Mouse (Mus musculus): ENCODE results near the gene Shc2.

Shc2 gene

DNA sequence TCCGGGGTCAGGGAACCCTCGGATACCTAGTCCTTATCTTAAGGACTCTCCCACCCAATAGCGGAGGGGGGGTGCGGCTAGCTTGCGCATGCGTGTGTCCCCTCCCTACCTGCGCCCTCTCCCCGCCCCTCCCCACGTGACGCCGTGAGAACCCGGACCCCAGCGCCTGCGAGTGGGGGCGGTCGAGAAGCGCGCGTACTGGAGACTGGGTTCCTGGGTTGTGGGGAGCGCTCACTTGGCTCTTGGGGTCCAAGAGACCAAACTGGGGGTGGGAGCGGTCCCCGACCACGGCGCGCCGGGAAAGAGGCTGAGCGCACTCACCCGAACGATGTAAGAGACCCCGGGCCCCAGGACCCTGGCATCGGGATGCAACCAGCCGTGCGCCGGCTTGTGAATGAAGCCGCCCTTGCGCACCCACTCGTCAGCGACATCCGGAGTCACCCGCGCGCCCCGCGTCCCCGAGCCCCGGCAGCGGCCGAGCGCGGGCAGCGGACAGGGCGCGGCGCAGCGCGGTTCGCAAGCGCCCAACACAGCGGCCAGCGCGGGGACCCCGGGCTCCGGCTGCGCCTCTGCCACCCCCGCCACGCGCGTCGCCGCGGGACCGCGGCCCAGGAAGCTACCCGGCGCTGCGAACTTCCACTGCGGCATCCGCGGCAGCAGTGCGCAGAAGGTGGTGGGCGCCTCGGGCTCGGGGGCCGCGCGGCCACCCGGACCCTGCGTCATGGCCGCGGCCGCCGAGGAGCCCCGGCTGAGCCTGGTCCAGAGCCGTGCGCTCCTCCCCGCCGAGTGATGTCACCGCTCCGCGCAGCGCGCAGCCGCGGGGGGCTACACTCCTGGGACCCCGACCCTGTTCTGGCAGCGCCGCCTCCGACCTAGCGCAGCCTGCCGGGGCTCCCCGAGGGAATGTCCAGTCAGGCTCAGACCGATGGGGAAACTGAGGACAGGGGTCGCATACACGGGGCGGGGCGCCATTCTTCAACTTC, at the start of gene Shc2:
Gene Shc2, minus strand, starts transcription at position 791 of the 983 bp plus-strand sequence.
- DNase-seq (ENCODE audit: low spot score): no peak

DNA sequence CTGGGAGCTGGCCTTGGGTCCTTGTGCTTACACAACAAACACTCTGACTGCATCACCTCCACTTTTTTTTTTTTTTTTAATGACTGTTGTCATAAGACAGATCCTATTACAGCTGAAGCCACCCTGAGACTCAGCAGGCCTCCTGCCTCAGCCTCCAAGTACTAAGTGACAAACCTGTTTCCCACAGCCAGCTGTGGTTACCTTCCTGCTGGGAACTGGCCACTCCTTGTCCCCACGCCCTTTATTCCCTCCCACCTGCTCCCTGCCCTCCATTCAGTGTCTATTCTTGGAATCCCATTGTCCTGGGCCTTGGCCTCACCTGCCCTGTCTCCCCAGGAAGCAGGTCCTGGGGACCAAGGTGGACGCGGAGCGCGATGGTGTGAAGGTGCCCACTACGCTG, 49.8 kb upstream of the Shc2 start:
- no peak for DNase-seq (ENCODE audit: low spot score)

DNA sequence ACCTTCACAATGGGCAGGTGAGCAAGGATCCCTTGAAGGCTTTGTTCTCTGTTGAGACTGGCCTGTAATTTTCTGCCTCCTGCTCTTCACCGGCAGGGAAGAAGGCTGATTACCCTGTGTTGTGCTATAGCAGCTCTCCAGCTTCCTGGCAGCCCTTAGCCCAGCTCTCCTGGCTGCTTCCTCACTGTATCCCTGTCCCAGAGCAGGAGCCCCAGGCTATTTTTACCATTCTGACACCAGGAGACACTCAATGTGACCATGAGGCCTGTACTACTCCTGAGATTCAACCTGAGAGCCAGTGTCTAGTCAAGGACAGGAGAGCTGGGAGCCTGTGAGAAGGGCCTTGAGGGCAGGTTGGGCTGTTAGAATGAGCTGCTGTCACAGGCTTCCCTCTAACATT, 49.0 kb upstream of the Shc2 start:
- DNase-seq (ENCODE audit: low spot score): no peak

DNA sequence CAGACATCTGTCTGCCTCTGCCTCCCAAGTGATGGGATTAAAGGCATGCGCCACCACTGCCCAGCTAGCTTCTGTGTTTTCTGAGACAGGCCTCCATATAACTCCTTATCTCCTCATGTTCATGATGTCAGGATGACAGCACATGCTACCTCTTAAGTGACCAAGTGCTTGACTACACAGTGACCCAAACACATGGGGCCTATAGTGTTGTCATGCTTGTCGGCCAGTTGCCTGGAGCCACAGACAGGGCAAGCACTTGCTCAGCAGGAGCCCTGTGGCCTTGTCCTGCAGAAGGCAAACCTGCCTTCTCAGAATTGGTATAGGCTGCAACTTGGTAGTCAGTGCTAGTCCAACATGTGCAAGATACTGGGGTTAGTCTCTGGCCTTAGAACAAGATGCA, 48.5 kb upstream of the Shc2 start:
- DNase-seq (ENCODE audit: low spot score): no peak

DNA sequence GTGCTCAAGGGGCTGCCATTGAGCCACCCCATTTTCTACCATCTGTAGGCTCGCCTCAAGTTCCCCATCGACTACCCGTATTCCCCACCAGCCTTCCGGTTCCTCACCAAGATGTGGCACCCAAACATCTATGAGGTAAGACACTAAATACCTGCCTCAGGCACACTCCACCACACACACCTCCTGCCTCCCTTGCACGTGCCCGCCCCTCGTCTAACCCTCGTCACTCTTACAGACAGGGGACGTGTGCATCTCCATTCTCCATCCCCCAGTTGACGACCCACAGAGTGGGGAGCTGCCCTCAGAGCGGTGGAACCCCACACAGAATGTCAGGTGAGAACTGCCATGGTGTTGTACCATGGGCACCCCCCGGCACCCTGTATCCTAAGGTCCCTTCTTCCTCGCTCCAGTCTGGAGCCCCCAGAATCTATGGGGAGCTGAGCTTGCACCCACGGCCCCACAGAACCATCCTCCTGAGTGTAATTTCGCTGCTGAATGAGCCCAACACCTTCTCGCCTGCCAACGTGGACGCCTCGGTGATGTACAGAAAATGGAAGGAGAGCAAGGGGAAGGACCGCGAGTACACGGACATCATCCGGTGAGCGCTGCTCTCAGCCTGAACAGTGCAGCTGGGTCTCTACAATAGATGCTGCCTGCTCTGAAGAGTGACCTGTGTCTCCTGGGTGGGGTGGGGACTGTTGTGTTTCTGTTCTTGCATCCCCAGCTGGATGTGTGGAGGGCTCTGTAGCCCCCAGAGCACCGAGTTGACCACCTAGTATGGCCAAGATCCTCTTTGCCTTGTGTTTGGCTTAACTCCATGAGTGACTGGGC, 47.3 kb upstream of the Shc2 start:
- DNase-seq (ENCODE audit: low spot score): no peak

DNA sequence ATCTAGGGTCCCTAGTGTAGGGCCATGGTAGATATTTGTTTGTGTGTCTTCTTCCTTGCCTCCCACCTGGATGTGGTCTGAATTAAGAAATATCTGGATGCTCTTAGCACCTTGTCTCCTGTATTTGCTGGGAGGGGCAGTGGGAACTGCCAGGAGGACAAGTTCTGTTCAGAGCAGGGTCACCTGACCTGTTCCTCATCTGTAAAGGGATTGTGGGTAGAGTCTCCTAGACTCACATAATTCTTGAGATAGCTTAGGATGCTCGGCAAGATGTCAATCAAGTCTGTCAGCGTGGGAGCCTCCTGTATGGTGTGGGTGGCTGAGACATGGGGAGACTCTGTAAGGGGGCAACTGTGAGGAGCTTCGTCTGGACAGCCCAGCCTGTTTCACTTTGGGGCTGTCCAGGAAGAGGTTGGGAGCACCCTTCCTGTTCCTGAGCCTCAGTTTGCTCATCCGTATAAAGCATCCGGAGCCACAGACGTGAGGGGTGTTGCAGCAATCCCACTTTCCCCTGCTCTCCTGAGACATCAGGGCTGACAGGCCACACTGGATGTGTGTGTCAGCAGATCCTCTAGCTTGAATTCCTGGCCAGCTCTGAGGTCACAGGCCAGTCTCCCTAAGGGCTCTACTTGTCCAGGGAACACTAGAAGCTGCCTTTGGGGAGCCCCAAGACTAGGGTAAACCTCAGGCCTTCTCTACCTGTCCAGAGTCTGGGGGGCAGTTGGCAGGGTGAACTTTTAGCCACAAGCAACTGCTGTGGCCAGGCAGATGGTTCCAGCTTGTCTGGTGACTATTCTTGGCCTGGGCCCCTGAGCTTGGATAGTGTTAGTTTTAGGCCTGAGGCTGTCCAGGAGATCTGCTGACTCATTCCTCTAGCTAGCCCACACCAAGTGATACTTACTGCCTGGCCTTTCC, 46.3 kb upstream of the Shc2 start:
- DNase-seq (ENCODE audit: low spot score): no peak

DNA sequence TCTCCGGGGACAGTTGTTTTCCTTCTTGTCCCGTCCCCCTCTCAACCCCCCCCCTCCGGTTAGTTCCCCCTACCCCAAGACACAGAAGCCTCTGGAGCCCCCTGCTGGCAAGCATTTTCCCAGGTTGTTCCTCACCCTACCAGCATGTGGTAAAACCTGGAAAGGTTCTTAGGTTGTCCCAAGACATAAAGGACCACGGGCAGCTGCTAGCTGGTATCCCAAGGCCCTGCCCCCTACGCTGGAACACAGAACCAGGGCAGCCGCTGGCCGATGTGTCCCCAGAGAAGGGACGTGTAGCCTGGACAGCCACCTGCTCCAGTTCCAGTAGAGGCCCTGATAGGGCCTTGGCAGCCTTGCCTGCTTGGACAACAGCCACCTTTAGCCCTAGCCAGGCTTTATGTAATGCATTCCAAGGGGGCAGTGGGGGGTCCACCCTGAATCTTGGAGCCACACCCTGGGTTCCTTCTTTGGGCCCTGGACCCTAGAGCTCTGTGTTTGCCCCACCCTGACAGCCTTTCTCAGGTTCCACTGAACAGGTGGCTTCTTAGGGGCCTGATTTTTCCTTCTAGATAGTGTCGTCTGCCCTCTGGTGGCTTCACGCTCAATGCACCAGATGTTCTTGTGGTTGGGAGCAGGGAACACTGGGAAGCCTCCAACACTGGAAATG, 45.3 kb upstream of the Shc2 start:
- DNase-seq (ENCODE audit: low spot score): no peak

DNA sequence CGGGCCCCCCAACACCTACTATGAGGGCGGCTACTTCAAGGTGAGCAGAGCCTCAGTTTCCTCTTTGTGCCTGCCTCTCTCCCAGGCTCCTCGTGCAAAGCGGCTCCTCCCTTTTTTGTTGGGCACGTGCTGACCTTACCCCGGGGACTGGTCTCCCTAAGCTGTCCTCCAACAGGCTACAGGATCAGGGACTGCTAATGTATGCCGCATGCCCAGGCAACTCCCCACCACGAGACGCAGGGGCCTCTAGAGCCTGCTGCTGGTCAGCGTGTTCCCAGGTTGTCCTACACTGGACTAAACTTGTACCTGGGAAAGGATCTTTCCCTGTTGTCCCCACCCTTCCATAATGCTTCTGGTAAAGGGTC, 44.8 kb upstream of the Shc2 start:
- no peak for DNase-seq (ENCODE audit: low spot score)

DNA sequence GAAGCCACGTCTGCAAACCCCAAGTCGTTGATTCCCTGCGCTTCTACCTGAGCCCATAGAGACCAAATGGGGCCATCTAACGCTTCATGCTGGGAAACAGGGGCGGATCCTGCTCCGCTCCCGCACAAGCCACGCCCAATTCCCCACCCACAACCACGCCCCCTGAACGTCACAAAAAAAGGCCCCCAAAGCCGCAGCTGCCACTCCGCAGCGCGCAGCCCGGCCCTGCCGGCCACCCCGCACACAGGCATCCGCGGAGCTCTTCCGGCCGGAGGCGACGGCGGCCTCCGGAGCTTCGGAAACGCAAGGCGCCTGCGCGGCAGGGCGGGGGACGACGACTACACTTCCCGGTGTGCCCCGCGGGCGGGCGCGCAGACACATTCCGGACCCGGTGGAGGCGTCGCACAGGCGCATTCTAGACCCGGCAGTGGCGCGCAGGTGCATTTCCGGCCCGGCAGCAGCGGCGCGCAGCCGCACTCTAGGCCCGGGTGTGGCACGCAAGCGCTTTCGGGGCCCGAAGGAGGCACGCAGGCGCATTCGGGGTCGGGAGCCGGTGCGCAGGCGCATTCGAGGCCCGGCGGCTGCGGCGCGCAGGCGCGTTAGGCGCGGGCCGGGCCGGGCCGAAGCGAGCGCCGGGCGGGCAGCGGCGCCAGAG, 44.0 kb upstream of the Shc2 start, which contains the start of gene Cdc34:
Gene Cdc34, plus strand, starts transcription at position 605 of the 655 bp plus-strand sequence.
- peak; percentile 96 for DNase-seq (ENCODE audit: low spot score)

DNA sequence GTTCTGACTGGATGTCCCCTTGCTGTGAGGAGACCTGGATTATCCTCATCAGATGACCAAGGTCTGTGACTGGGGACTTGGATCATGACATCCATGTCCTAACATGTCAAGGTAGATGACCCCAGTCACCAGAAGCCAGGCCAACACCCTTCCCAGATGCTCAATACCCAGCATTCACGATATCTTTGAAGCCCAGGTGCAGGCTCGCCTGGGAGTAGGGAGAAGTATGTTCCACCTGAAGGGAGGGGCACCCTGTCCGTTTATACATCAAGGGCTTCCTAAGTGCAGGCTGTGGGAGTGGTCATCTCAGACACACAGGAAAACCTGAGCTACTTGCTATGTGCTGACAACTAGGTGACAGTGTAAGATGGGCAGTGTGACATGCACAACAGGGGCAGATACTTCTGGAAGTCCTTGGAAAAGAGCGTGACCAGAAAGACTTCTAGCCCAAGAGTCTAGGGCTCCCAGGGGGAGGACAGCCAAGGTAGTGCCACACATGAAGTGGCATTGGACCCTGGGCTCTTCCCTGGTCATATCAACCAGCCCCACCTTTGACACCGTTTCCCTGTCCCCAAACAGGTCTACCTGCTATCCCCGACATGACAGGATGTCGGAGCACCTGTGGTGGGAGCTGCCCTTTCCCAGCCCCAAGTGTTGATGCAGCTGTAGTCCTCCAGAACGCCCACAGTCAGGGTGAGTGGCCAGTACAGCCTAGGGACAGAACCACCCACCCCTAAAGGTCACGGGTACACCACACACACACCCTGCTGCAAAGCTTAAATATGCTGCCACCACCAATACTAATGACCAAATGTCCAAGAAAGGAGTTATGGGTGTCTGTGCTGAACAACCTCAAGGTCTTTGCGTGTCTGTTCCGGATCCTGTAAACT, 43.1 kb upstream of the Shc2 start:
- no peak for DNase-seq (ENCODE audit: low spot score)

DNA sequence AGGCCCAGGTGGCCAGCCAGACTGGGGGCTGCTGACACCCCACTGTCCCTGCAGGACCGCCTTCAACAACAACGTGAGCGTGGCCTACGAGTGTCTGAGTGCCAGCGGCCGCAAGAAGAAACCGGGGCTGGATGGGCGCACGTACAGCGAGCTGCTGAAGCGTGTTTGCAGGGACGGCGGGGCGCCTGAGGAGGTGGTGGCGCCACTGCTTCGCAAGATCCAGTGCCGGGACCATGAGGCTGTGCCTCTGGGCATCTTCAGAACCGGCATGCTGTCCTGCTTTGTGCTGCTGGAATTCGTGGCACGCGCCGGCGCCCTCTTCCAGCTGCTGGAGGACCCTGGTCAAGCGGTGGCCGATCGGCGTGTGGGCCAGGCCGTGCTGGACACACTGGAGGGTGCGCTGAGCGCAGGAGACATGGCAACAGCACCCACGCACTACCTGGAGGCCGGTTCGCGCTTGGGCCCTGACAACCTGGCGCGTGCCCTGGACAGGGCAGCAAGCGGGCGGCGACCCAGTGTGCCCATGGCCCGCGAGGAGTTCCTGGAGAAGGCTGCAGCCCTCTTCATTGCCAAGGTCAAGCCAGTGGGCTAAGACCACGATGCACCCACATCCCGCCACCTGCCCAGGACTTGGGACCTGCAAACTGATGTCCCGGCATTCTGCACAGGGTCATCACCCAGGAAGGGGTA, 37.8 kb upstream of the Shc2 start:
- no peak for DNase-seq (ENCODE audit: low spot score)

DNA sequence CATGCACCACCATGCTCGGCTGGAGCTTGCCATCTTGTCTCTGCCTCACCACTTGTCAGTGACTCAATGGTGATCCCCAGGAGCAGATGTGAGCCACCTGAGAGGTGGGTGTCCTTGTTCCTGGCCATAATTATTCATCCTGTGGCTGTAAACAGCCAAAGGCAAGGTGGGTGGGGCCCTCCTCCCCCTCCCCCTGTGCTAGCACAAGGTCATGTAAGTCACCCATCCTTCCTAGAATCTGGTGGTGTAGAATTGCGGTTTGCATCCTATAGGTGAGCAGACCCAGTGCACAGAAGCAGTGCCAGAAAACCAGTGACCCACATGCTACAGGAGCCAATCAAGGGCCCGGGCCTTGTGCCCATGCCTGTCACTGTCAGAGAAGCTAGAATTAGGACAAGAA, 35.3 kb upstream of the Shc2 start:
- DNase-seq (ENCODE audit: low spot score): no peak

DNA sequence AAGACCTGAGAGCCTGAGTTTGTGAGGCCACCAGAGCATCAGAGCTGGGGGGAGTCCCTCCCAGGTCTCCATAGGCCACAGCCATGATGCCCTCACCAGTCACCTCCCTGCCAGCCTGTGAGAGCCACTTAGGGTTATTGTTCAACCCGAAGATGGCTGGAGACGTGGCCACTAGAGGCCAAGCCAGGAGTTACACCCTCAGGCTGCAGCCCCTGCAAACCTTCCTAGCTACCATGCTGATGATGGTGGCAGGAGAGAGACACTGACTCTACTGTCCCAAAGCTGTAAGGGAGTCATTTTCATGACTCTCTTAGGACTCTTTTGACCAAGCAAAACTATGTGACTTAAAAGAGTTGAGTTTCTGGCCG, 34.4 kb upstream of the Shc2 start:
- DNase-seq (ENCODE audit: low spot score): no peak

DNA sequence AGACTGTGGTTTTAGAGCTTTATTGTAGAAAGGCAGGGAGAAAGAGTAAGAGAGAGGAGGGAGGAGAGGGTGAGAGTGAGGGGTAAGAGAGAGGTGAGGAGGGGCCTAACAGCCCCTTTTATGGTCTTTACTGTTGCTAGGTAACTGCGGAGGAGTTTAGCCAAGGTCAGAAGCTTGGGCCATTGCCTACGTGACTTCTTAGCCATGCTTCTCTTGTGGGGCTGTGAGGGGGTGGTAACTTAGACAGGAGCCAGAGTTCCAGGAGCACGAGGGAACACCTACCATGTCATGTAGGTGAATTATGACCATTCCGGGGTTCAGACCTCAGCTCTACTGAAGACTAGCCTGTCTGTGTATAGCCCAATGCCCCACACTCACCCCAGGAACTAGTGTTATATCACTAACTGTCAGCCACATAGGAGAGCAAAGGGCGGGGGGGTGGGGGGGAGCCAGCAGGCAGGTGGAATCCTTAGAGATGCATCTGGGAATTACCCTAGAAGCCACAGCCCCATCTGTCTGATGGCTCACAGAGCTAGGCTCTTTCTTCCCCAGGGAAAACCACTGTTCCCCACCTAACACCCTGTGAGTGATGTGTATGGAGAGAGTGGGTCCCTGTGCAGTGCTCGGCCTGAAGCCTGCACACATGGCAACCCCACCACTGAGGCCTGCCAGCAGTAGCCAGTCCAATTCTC, 33.8 kb upstream of the Shc2 start:
- DNase-seq (ENCODE audit: low spot score): no peak

DNA sequence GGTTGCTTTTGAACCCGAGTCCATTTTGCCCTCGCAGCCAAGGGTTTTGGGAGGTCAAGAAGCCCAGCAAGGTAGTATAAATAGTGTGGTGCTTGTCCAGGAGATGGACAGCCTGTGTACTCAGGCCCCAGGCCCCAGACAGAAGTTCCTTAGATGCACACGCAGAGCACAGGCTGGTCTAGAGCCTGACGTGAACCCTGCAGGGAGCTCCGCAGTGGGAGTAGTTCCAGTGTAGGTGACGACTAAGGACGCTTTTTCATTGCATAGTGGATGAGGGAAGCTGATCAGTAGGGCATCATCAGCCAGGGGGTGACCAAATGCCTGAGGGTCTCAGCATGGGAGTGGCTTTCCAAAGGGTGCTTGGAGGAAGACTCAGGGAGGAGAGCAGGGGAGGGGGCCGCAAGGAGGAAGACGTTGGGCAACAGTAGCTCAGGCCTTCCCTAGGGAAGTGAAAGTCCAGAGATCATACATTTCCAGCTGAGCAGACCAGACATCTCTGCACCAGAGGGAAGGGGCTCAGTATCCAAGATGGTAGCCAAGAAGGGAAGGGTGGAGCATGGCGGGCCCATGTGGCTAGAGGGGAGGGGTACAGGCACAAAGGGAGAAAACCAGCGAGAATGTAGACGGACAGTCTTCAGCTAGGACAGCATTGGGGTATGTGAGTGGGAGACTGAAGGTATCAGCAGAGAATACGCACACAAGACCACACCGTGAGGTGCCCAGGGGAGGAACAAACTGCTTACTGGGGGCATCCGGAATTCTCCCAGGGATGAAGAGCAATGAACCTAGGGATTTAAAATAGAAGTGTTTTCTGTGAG, 32.6 kb upstream of the Shc2 start:
- no peak for DNase-seq (ENCODE audit: low spot score)

DNA sequence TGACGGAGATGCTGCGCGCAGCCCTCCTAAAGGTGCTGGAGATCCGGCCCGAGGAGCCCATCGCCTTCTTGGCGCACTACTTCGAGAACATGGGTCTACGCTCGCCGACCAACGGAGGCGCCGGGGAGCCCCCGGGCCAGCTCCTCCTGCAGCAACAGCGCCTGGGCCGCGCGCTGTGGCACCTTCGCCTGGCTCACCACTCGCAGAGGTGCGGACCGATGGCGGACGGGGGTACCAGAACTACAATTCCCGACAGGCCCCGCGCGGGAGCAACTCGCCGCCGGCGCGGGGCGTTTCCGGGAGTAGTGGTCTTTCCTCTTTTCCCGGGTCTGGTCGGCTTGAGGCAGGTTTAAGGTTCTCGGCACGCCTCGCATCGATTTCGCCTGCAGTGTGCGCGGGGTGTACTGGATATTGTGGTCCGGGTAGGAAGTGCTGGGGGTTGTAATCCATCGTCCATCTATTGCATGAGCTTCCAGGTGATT, 31.9 kb upstream of the Shc2 start:
- DNase-seq (ENCODE audit: low spot score): no peak

DNA sequence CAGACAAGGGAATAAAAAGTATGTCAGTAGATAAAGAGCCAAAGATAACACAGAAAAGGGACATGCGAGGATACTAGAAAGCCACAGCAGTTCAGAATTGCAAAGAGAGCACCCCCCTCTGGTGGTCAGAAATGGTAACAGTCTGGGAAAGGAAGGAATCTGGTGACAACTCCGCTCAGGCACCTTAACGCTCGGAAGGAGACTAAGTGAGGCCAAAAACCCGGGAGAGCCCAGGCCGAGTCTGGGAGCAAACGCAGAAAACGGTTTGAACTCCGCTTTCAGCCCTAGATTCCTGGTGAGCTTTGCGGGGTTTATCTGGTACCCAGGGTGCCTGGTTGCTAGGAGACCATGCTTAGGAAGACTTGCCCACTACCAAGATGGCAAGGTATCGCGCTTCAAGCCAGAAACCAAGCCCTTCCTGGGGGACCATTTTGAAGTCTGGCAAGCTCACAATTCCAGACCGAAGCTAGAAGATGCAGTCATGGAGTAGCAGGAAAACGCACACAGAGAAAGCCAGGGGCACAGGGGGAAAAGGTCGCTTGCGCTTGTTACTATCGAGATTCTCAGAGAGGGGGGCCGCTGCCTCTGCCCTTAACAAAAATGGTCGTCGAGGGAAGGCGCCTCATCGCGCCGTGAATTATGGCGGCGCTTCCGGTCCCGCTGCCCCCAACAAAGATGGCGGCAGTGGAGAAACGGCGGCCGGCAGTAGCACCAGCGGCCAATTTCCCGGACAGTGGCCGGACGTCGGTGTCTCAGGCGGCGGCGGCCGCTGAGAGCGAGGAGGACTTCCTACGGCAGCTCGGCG, 31.3 kb upstream of the Shc2 start, which contains the start of gene Tpgs1:
Gene Tpgs1, plus strand, starts transcription at position 599 of the 805 bp plus-strand sequence.
- DNase-seq (ENCODE audit: low spot score): peak; percentile 62
